Mouse (Mus musculus): ENCODE measurements around the gene Slc35c1. TPM values are rescaled to one million over a fixed set of nuclear protein-coding genes. Genes with fewer than 3 reads are reported as not detected.
"Not testable (repeated sequence)": the region's sequence is repeated elsewhere in the genome, so short reads cannot be mapped to it uniquely, and the experiment has no call there.

Gene Slc35c1
- polyA plus RNA-seq, 1 experiment from 2014 or later, result 8.7 TPM

- Histone ChIP-seq H3K4me3 (ENCODE audit: low read depth, low read length) (no peak overlapping the region), H3K4me1 (ENCODE audit: control insufficient read depth, insufficient read depth, low read length) (no peaks in the 10 kb centered on the region), H3K27me3 (replicated peaks; ENCODE audit: control insufficient read depth, insufficient read depth, low read length) (peaks cover 18% of the 10 kb centered on the region), H3K9me3 (replicated peaks; ENCODE audit: control insufficient read depth, low read length) (no peaks in the 10 kb centered on the region), H3K4me2 (ENCODE audit: low read length) (no peak overlapping the region), H3K9ac (ENCODE audit: low read length) (no peak overlapping the region), H3K36me3 (ENCODE audit: control insufficient read depth, insufficient read depth, low read length) (no peaks in the 10 kb centered on the region), H3K27ac (ENCODE audit: low read depth, low read length) (no peak overlapping the region)
- no peak for ATAC-seq
- WGBS, result 47% methylated on average over 5 of the region's 5 CpGs
- no peak for DNase-seq (ENCODE audit: low spot score)
Measured at GRCm38 (mm10) chr2:92483505-92483904, 23.2 kb upstream of the Slc35c1 start.

DNA sequence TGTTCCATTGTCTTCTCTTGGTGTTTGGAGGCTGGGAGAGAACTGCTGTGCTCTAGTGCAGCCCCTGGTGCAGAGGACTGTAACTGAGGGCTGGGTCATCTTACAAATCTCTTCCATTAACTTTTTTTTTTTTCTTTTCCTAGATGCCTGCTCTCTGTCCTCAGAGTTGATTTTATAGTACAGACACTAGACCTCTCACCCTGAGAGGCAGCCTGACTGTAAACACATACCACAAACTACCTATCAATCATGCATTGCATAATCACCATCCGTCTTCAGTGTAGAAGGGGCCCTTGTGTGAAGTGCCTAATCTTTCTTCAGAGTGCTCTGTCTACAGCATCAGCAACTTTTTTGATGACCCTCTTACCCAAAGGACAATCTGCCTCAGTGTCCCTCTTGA, 22.2 kb upstream of the Slc35c1 start:
- no peaks in the 10 kb centered on the region for H3K36me3 ChIP-seq (ENCODE audit: control insufficient read depth, insufficient read depth, low read length)
- no peak for DNase-seq (ENCODE audit: low spot score)
- H3K4me1 ChIP-seq (ENCODE audit: control insufficient read depth, insufficient read depth, low read length), result no peaks in the 10 kb centered on the region
- no peak overlapping the region for H3K9ac ChIP-seq (ENCODE audit: low read length)
- H3K9me3 ChIP-seq (replicated peaks; ENCODE audit: control insufficient read depth, low read length), result no peaks in the 10 kb centered on the region
- H3K4me3 ChIP-seq (ENCODE audit: low read depth, low read length), result no peak overlapping the region
- H3K27me3 ChIP-seq (replicated peaks; ENCODE audit: control insufficient read depth, insufficient read depth, low read length), result peaks cover 18% of the 10 kb centered on the region
- H3K27ac ChIP-seq (ENCODE audit: low read depth, low read length), result no peak overlapping the region
- 60% methylated on average over 1 of the region's 1 CpGs for WGBS
- no peak overlapping the region for H3K4me2 ChIP-seq (ENCODE audit: low read length)
- ATAC-seq, result no peak

- H3K36me3 ChIP-seq (ENCODE audit: control insufficient read depth, insufficient read depth, low read length), result no peaks in the 10 kb centered on the region
- H3K27me3 ChIP-seq (replicated peaks; ENCODE audit: control insufficient read depth, insufficient read depth, low read length), result no peaks in the 10 kb centered on the region
- H3K4me3 ChIP-seq (ENCODE audit: low read depth, low read length), result no peak overlapping the region
- whole genome bisulfite sequencing, result 92% methylated on average over 4 of the region's 4 CpGs
- H3K4me2 ChIP-seq (ENCODE audit: low read length), result no peak overlapping the region
- H3K9me3 ChIP-seq (replicated peaks; ENCODE audit: control insufficient read depth, low read length), result no peaks in the 10 kb centered on the region
- DNase-seq (ENCODE audit: low spot score), result no peak
- H3K4me1 ChIP-seq (ENCODE audit: control insufficient read depth, insufficient read depth, low read length), result no peaks in the 10 kb centered on the region
- no peak overlapping the region for H3K27ac ChIP-seq (ENCODE audit: low read depth, low read length)
- no peak overlapping the region for H3K9ac ChIP-seq (ENCODE audit: low read length)
- no peak for ATAC-seq
Measured at GRCm38 (mm10) chr2:92478313-92478688, 18.0 kb upstream of the Slc35c1 start.

DNA sequence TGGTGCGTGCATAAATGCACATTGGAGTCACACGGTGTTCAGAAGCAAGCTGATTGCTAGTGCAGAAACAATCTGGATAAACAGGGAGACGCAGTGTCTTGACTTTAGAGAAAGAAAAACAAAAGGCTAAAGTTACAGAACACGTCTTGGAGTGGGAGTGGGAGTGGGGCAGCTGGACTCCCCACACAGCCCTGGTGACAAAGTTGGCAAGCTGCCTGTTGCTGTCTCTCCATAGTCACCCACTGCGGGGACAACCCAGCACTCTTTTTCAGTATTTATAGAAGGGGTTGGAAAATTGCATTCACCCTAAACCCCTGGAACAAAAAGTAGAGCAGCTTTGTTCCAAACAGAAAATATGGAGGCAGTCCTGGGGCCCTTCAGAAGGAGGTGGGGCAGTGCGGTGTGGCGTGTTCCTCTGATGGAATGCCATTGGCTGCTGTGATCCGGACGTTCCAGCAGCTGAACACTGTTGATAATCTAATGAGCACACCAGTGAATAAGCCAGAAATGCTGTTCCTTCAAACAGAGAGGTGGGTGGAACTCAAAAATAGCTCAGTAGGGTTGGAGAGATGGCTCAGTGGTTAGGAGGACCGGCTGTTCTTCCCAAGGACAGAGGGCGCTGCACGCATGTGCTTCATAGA, 17.5 kb upstream of the Slc35c1 start:
- H3K36me3 ChIP-seq (ENCODE audit: control insufficient read depth, insufficient read depth, low read length), result no peaks in the 10 kb centered on the region
- H3K9ac ChIP-seq (ENCODE audit: low read length), result no peak overlapping the region
- no peak overlapping the region for H3K4me3 ChIP-seq (ENCODE audit: low read depth, low read length)
- ATAC-seq, result no peak
- no peaks in the 10 kb centered on the region for H3K27me3 ChIP-seq (replicated peaks; ENCODE audit: control insufficient read depth, insufficient read depth, low read length)
- no peak overlapping the region for H3K27ac ChIP-seq (ENCODE audit: low read depth, low read length)
- WGBS, result 71% methylated on average over 12 of the region's 12 CpGs
- no peak overlapping the region for H3K4me2 ChIP-seq (ENCODE audit: low read length)
- no peak for DNase-seq (ENCODE audit: low spot score)
- no peaks in the 10 kb centered on the region for H3K4me1 ChIP-seq (ENCODE audit: control insufficient read depth, insufficient read depth, low read length)
- H3K9me3 ChIP-seq (replicated peaks; ENCODE audit: control insufficient read depth, low read length), result no peaks in the 10 kb centered on the region

DNA sequence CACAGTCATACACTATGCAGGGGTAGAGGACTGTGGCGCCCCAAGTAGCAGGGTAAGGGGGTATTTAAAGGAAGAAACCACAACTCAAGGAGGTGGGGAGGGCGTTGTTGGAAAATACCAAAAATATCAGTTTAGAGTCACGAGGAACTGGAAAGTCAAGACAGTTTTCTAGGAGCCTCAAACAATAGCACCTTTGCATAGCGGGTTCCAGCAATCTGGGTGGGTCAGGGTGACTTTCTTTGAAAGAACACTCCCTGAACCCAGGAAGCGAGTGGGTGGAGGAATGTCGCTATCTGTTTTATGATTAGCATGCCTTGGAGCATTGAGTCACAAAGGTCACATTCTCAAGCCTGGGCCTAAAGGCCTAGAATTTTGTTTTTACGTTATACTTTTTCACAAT, 16.2 kb upstream of the Slc35c1 start:
- H3K27me3 ChIP-seq (replicated peaks; ENCODE audit: control insufficient read depth, insufficient read depth, low read length); H3K4me2 ChIP-seq (ENCODE audit: low read length); H3K9ac ChIP-seq (ENCODE audit: low read length); H3K4me3 ChIP-seq (ENCODE audit: low read depth, low read length); H3K27ac ChIP-seq (ENCODE audit: low read depth, low read length); ATAC-seq; H3K9me3 ChIP-seq (replicated peaks; ENCODE audit: control insufficient read depth, low read length); DNase-seq (ENCODE audit: low spot score); H3K4me1 ChIP-seq (ENCODE audit: control insufficient read depth, insufficient read depth, low read length); H3K36me3 ChIP-seq (ENCODE audit: control insufficient read depth, insufficient read depth, low read length): not testable (repeated sequence)
- 89% methylated on average over 7 of the region's 7 CpGs for WGBS

DNA sequence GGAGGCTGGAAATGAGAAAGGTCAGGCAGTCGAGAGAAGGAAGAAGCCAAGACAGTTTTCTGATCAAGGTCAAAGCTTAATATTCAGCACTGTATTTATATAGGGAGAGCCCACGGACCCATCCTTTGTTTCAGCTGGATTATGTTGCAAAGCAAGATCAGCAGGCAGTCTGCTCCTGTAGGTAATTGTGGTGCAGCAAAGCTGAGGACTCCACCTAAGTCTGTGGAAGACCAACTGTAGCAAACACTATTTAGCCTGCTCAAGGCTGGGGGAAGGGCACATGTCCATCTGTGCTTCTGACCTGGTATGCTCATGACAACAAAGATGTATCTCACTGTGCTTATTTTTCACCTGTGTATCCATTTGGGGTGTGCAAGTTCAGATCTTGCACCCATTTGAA, 15.4 kb upstream of the Slc35c1 start:
- no peak overlapping the region for H3K4me2 ChIP-seq (ENCODE audit: low read length)
- DNase-seq (ENCODE audit: low spot score) (no peak), ATAC-seq (no peak)
- 55% methylated on average over 2 of the region's 2 CpGs for WGBS
- H3K9ac ChIP-seq (ENCODE audit: low read length), result no peak overlapping the region
- no peaks in the 10 kb centered on the region for H3K4me1 ChIP-seq (ENCODE audit: control insufficient read depth, insufficient read depth, low read length)
- H3K4me3 ChIP-seq (ENCODE audit: low read depth, low read length), result no peak overlapping the region
- no peaks in the 10 kb centered on the region for H3K36me3 ChIP-seq (ENCODE audit: control insufficient read depth, insufficient read depth, low read length)
- H3K9me3 ChIP-seq (replicated peaks; ENCODE audit: control insufficient read depth, low read length), result no peaks in the 10 kb centered on the region
- no peaks in the 10 kb centered on the region for H3K27me3 ChIP-seq (replicated peaks; ENCODE audit: control insufficient read depth, insufficient read depth, low read length)
- no peak overlapping the region for H3K27ac ChIP-seq (ENCODE audit: low read depth, low read length)

- ATAC-seq, result no peak
- Histone ChIP-seq H3K27me3 (replicated peaks; ENCODE audit: control insufficient read depth, insufficient read depth, low read length) (no peaks in the 10 kb centered on the region), H3K9me3 (replicated peaks; ENCODE audit: control insufficient read depth, low read length) (no peaks in the 10 kb centered on the region)
Measured at GRCm38 (mm10) chr2:92474920-92475319, 14.6 kb upstream of the Slc35c1 start.

GRCm38 (mm10) chr2:92471886-92472670, 11.7 kb upstream of the Slc35c1 start:
- Histone ChIP-seq H3K27me3 (replicated peaks; ENCODE audit: control insufficient read depth, insufficient read depth, low read length) (no peaks in the 10 kb centered on the region), H3K36me3 (ENCODE audit: control insufficient read depth, insufficient read depth, low read length) (no peaks in the 10 kb centered on the region), H3K9ac (ENCODE audit: low read length) (no peak overlapping the region), H3K27ac (ENCODE audit: low read depth, low read length) (no peak overlapping the region), H3K4me2 (ENCODE audit: low read length) (no peak overlapping the region), H3K4me1 (ENCODE audit: control insufficient read depth, insufficient read depth, low read length) (no peaks in the 10 kb centered on the region), H3K4me3 (ENCODE audit: low read depth, low read length) (no peak overlapping the region), H3K9me3 (replicated peaks; ENCODE audit: control insufficient read depth, low read length) (no peaks in the 10 kb centered on the region)
- WGBS, result 84% methylated on average over 12 of the region's 12 CpGs
- ATAC-seq, result no peak
- DNase-seq (ENCODE audit: low spot score), result no peak

More at GRCm38 (mm10) chr2:92474920-92475319, 14.6 kb upstream of the Slc35c1 start:
- Histone ChIP-seq H3K9ac (ENCODE audit: low read length) (no peak overlapping the region), H3K4me3 (ENCODE audit: low read depth, low read length) (no peak overlapping the region), H3K4me2 (ENCODE audit: low read length) (no peak overlapping the region), H3K27ac (ENCODE audit: low read depth, low read length) (no peak overlapping the region), H3K4me1 (ENCODE audit: control insufficient read depth, insufficient read depth, low read length) (no peaks in the 10 kb centered on the region), H3K36me3 (ENCODE audit: control insufficient read depth, insufficient read depth, low read length) (no peaks in the 10 kb centered on the region)
- no peak for DNase-seq (ENCODE audit: low spot score)
- WGBS, result 86% methylated on average over 3 of the region's 3 CpGs

DNA sequence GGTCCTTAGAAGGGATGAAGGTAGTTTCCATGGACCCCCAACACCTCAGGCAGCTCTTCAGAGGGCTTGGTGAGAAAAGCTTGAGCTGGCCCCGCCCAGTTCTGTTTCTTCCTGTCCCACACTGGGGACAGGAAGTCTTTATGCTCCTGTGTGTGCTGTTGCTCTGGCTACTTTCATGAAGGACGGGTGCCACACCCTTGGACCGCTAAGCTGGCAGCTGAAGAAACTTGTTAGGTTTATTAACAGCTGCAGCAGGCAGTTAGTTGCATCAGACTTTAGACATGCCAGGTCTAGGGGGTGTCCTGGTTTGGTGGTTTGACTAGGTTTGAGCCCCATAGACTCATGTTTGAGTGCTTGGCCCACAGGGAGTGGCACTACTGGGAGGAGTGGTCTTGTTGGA, 4.4 kb upstream of the Slc35c1 start:
- no peak overlapping the region for H3K4me2 ChIP-seq (ENCODE audit: low read length)
- H3K9me3 ChIP-seq (replicated peaks; ENCODE audit: control insufficient read depth, low read length), result no peaks in the 10 kb centered on the region
- no peak for DNase-seq (ENCODE audit: low spot score)
- no peaks in the 10 kb centered on the region for H3K36me3 ChIP-seq (ENCODE audit: control insufficient read depth, insufficient read depth, low read length)
- H3K27me3 ChIP-seq (replicated peaks; ENCODE audit: control insufficient read depth, insufficient read depth, low read length), result no peaks in the 10 kb centered on the region
- H3K9ac ChIP-seq (ENCODE audit: low read length), result no peak overlapping the region
- H3K4me3 ChIP-seq (ENCODE audit: low read depth, low read length), result no peak overlapping the region
- 76% methylated on average over 3 of the region's 3 CpGs for WGBS
- no peak for ATAC-seq
- H3K4me1 ChIP-seq (ENCODE audit: control insufficient read depth, insufficient read depth, low read length), result peaks cover 5% of the 10 kb centered on the region; the same call in 1 of the 2 replicates
- H3K27ac ChIP-seq (ENCODE audit: low read depth, low read length), result no peak overlapping the region
